Mouse (Mus musculus) heart, adult 11 months (tissue): ENCODE measurements around the gene Tfg.

Source experiments
- DNase-seq: peaks from one replicate; pipeline ENCODE4 v3.0.0; 2022

Gene Tfg

DNA sequence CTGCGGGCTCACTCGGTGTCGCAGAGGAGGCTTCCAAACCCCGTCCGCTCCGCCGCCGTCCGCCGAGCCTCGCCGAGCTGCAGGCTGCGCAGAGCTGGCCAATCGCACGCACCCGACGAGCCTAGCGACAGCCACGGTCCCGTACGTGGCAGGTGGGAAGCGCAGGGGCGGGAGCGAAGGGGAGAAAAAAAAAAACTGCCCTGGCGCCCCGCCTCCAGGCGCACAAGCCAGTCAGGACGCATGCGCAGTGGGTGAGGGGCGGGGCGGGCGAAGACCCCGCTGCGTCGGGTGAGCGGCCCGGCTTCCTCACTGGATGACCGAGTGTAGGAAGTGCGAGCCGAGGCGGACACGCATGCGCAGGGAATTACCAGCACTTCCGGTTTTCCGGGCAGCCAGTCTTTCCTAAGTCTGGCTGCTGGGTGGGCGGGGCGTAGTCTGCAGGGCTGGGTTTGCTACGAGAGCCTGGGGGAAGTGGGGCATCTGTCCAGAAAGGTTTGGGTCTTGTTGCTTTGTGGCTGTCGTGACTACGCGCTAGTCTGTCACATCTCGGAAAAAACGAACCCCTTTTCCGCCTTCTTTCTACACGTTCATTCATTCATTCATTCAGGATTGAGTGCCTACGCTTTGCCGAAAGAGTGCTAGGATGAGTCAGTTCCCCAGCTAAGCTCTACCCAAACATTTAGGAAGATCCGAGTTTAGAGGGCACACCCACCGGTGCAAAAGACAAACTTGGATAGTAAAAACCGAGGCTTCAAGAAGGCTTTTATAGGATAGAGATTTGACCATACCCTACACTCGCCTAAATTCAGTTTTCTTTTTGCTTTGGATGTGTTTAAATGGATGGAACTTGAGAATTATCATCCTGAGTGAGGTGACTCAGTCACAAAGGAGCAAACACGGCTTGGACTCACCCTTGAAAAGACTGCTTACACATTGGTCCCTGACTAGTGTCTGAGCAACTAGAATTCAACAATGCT, at the start of gene Tfg:
TSS of gene Tfg (minus strand) at position 227 of the 977 bp plus-strand sequence.
- DNase-seq = peak; percentile 100

GRCm38 (mm10) chr16:56729060-56729459, 11.8 kb upstream of the Tfg start:
- no peak for DNase-seq

GRCm38 (mm10) chr16:56724927-56725326, 7.7 kb upstream of the Tfg start:
- DNase-seq = no peak

- DNase-seq = no peak
Observed at GRCm38 (mm10) chr16:56722357-56722756, 5.1 kb upstream of the Tfg start.

GRCm38 (mm10) chr16:56719031-56719430, 1.8 kb upstream of the Tfg start:
- DNase-seq = no peak

DNA sequence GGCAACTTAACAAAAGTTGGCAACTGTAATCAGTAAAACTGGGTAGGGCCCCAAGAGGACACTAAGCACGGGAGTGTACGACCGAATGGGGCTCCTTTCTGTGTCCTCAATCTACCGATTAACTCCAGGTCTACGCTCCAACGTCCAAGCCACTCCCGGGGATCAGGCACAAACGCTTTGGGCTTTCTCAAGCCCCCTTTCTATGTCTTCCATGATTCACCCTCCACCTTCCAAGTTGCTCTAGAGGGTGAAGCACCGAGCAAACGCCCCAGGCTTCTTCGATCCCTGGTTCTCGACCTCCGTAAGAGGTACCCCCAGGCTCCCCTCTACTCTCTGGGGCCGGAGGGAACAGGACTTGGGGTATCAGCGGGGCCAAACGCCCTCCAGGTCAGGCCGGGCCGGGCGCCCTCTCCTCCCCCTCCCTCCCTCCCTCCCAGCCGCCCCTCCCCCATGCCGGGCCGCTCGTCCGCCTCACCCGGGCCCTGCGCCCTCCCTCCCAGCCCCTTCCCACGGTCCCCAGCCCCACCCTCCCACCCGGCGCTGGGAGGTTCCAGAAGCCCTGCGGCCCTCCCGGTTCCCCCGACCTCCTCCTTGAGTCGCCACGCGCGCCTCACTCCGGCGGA, 582 bp downstream of the Tfg start:
- DNase-seq = no peak

DNA sequence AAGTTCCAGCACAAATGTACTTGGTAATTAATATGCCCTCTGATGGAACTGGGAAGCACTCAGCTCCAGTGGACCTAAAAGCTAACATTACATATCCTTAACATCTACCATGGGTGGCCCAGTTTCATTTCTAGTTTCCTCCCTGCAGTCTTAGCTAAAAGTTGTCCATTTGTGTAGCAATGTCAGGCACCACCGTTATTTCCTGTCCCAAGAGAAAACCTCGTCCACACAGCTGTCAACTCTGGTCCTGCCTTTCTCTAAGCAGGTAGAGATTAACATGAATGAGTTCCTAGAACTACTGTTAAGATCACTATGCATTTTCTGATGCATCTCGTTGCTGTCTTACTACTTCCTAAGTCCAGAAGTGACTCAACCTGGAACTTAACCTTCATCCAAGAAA, 1.6 kb downstream of the Tfg start:
- no peak for DNase-seq

- DNase-seq = no peak
Observed at GRCm38 (mm10) chr16:56710071-56710470, 7.2 kb downstream of the Tfg start.

DNA sequence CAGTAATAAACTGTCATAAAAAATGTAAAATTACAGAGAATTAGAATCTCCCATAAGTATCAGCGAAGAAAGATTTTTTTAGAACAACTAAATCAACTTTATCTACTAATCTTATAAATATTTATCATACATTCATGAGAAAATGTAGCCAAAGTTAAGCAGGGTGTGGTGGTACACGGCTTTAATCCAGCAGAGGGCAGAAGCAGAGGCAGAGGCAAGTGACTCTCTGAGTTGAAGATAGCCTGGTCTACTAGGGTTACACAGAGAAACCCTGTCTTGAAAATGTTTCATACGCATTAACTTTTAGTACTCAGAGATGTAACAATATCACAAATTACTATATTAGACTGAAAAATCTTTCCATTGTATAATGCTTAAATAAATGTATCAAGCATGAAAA, 11.5 kb downstream of the Tfg start:
- no peak for DNase-seq

DNA sequence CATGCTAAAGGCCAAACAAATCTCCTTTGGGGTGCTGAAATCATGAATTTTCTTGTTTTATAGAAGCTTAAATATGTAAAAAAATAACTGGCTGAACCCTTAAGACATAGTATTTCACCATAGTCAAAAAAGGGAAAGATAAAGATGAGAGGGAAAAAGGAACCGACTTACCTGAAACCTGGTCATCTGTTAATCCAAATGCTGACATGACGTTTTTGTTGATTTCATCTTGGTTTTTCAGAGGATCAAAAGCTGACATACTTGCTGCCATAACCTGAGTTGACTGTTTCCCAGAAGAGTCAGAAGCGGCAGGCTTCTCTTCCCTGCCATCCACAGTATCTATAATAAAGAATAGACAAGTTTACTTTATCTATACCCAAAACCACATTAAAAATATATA, 16.4 kb downstream of the Tfg start:
- no peak for DNase-seq

GRCm38 (mm10) chr16:56696448-56696847, 20.8 kb downstream of the Tfg start:
- no peak for DNase-seq

GRCm38 (mm10) chr16:56690715-56691114, 26.5 kb downstream of the Tfg start:
- no peak for DNase-seq

- no peak for DNase-seq
Observed at GRCm38 (mm10) chr16:56686747-56687146, 30.5 kb downstream of the Tfg start.

DNA sequence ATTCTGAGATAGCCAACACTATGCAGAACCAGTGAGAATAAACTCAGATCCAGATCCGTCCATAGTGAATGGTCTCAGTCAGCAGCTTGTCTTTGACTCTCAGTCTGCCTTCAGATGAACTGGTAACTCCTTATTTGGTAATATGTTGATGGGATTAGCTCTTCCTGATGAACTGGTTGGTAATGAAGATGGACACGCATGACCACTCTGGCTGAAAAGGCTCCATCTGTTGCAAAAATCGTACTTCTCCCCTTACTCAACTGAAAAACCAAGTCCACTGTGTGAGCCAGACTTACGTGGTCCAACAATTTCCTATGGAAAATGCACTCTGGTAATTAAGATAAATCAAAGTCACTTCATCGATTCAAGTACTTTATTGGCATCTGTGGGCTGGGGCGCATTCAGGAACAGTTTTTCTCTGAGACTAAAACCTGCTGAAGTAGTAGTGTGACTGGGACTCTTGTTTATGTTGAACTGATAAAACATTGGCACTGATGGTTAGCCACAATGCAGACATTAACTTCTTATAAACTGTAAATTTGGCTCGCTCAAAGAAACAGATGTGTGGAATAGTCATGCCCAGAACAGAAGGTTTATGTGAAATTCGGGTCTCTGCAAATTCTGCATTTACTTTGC, 36.1 kb downstream of the Tfg start:
- DNase-seq = no peak

- no peak for DNase-seq
Observed at GRCm38 (mm10) chr16:56677146-56677545, 40.1 kb downstream of the Tfg start.

DNA sequence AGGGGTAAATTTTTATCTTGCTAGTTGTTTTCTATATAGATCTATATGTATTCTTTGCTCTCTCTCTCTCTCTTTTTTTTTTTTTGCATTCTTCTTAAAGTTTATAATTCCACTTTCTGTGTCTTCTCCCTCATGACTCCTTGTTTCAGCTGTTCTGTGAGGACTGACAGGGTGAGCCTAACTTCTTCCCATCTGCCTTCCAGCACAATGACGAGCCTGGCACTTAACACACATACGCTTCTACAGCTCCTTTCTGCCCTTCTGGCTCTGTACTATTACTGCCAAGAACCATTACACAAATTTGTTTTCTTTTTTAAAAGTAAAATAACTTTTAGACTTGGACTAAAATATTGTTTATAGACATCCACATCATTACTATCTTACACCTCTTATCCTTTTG, 43.8 kb downstream of the Tfg start:
- no peak for DNase-seq

GRCm38 (mm10) chr16:56670941-56671340, 46.3 kb downstream of the Tfg start:
- DNase-seq = no peak

- no peak for DNase-seq
Observed at GRCm38 (mm10) chr16:56669520-56669919, 47.7 kb downstream of the Tfg start.

GRCm38 (mm10) chr16:56658866-56659265, 58.4 kb downstream of the Tfg start:
- DNase-seq = no peak

DNA sequence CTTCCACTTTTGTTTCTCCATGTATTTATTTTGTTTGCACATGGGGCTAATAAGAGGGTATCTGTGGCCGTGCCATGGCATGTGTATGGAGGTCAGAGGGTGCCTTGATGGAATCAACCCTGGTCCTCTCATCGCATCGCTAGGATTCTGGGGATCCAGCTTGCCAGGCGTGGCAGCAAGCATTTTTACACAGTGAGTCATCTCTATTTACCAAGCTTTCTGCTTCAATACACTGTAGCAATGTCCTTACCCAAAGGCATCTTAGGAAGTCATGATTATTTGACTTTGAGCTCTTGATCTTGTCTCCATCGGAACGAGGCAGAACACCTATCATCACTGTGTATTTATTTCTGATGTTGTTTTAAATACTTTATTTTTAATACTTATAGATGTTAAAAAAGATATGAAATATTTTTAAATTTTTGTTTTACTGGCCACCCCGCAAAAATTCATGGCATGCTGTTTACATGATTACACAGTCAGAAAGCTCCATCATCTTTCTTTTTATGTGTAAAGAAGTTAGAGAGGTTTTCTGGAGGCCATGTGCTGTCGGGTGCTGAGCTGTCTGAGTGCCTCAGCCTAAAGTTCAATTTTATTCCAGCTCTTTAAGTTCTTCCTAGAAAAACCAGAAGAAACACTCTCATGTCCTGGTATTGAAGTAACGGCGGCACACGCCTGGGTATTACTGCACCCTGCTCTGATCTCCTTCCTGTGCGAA, 61.9 kb downstream of the Tfg start:
- DNase-seq = no peak

GRCm38 (mm10) chr16:56646382-56647172, 70.7 kb downstream of the Tfg start:
- no peak for DNase-seq

DNA sequence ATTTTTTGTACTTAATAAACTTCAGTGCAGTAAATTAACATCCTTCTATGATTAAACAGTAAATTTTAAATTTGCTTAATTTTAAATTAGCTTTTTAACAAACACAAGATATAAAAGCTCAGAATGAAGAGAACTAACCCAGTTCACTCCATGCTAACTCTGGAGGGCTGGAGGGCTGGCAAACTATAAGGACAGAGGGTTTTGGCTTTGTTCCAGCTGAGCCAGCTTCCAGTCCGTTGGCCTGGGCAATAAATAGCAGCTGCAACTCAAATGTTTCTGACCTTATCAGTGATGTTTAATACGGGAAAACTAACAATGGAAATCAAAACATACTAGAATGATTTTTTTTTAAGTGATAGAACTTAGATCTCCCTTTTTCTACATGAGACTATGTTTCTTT, 72.0 kb downstream of the Tfg start:
- peak; percentile 87 for DNase-seq
